Mouse (Mus musculus) kidney, adult 9 months (tissue): ENCODE measurements around the gene Ntrk3.

Experiments
- DNase-seq: peaks from one replicate; pipeline ENCODE4 v3.0.0; 2022

Gene Ntrk3

DNA sequence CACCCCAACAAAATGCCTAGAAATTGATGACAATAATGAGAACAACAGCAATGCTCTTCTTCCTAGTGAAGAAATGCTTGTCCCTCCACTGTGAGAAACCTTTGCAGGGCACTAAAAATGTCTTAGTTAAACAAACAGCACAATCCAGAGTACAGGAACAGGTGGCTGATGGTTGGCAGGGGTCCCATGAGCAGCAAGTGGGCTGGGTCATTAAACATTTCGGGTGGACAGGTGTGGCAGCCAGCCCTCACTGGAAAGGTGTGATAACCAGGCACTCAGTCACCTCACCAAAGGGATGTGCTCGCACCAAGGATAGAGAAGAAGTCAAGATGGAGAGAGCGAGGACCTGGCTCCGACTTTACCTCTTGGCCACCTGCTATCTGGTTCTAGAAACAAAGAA is 306.2 kb downstream of the Ntrk3 start:
- DNase-seq, result no peak

DNA sequence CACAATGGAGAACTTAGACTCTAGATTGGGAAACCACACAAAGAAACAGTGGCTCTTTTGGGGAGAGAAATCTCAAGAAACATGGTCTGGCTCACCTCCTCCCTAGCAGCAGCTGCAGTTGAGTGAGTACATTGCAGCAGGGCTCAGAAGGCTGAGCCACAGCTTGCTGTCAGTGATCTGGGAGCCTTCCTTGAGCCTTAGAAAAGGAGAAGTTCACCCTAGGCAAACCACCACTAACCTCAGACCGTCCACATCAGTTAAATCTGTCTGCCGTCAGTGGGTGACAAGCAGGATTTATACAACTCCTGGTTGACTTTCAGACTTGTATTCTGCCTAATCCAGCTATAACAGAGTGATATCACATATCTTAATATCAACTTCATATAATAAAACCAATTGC is 325.6 kb downstream of the Ntrk3 start:
- no peak for DNase-seq

DNA sequence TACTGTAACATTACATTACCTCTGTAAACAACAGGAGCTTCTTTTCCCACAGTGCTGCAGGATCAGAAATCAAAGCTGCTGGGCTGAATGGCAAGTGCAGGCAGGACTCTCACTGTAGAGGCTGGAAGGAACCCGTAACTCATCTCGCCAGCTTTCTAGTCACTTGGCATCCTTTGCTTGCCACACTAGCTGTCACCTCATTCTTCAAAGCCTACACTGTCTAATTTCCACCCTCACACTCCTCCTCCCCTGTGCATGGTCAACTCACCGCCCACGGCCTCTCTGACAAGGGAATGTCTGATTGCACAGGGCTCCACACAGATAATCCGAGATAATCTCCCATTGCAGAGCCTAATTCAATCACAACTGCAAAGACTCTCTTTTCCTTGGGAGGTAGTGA is 327.8 kb downstream of the Ntrk3 start:
- no peak for DNase-seq

DNA sequence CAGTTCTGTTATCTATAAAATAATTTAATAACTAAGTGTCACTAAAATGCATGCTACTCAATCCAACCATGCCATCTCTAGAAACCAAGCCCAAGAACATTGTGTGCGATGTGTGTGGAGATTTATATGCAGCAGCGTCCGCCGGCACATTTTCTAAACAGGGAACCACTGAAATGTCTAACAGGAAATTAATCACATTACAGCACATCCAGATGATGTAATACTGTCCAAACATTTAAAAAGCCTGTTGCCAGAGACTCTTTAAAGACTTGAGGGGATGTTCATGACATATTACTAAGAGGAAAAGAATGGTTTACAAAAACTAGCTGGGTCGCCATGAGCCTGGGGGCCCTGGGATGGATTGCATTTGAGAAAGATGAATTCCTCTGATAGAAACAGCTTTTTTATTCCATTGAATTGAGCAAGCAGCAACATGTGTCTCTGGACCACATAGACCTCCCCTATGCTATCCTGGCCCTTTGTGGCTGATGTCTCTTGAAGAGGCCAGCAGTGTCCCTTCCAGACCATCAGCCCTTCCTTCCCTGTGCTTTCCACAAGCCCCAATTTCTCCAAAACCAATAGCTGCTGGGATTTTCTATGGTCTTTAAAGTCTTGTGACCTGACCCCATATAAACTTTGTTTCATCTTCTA is 331.0 kb downstream of the Ntrk3 start:
- no peak for DNase-seq

DNA sequence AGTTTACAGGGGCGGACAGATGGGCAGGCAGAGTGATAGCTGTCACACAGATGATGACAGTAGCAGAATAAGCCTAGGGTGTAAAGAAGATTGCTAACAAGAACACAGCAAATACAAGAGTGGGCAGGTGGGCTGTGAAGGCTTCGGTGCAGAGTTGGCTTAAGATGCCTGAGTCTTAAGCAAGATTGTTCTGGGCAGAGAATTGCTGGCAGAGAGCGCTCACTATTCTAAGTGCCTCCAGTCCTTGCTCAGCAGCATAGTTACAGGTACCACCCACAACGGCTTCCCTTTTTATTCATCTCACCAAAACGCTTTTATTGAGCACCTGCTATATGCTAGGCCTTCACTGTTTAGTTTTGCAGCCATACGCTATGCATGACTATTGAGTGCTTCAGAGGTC is 333.3 kb downstream of the Ntrk3 start:
- no peak for DNase-seq

DNA sequence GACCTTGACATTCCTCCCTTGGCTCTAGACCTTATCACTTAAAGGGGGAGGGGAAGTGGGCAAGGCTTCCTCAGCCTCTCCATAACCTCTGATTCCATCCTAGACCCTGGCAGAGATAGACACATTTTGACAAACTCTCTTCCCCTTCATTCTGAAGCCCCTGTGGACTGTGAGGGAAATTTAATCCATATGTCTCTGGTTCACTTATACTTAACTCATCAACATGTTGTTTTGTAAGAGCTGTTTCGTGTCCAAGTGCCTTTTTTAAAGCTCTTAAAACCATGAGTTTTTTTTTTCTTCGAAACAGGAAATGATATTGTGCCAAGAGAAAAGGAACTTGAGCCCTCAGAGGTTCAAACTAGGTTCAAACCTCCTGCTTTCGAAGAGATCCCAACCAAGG is 335.3 kb downstream of the Ntrk3 start:
- no peak for DNase-seq

DNA sequence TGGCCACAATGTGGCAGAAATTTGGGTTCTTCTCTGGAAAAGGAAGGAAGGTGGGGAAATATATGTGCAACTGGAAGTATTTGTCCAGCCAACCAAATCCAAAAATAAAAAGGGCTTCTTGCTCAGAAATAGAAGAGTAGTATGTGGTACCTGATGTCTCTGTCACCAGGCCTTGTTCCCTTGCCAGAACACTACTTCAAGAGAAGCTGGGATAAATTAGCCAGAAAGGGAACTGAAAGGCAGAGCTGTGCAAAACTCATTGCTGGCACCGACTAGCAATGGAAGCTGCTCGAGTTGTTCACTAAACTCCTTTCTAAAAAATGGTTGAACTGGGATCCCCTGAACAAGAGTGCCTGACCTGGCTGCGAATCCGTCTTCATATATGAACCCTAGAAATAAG is 337.6 kb downstream of the Ntrk3 start:
- no peak for DNase-seq

DNA sequence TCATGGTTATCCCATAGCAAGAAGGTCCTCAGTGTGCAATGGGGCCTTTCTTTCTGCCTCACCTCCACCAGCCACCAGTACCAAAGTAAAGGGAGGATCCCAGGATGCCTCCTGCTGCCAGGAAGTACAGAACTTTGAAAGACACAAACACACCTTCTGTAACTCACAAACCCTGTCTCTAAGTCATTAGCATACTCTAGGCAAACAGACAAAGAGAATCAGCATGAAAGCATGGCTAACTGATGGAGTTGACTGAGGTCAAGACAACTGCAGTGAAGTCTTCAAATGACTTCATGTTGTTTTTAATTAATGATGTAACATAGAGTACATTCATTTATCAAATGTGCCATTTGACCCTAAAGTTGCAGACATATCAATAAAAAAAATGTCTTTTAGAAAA is 339.4 kb downstream of the Ntrk3 start:
- DNase-seq, result no peak

DNA sequence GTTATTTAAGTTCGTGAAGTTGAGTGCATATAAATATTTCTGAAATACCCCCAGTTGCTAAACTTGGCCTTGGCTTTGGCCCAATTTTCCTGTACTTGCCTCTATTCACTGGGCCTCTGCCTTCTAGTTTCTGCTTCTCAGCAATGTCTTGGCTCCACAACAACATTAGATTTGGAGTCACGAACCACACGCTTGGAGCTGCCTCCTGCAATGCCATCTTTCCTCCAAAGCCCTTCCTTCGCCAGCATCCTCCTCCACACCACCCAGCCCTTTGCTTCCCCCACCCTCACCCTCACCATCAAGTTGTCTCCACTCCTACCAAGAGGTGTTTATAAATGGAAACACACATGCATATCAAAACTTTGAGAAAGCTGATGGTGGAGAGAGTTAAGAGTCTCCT is 340.6 kb downstream of the Ntrk3 start:
- no peak for DNase-seq

DNA sequence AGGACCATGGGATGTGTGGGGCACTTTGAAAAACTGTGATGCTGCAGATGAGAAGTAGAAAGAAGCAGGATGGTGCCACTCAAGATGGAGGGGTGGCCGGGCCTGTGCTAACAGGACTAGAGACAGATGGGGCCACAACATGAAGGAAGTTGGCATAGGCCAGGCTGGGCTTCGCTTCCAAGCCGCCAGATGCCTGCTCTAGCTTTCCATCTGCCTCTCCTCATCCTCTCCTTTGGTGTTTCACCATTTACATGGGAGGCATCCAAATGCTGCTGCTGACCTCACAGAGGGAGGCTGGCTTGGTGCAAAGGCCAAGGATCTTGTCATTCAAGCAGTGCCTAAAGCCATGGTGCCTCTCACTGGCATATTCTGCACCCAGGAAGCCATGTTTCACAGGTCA is 347.8 kb downstream of the Ntrk3 start:
- no peak for DNase-seq

DNA sequence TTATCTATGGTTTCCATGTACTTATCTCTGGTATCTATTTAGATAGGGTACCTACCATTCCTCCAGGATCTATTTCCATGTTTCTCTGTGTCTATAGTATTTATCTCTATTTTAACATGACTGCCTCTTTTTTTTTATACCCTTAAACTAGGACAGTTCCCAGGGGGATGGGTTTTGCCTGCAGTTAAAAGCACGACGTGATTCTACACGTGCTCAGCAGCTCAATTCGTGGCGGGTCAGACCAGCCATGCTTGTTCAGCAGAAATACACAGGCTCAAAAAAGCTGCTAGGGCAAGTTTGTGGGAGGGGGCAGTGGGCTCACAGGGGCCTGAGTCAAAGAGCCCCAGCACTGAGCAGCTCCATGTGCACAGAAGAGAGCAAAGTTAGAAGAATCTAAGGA is 349.7 kb downstream of the Ntrk3 start:
- DNase-seq, result no peak

DNA sequence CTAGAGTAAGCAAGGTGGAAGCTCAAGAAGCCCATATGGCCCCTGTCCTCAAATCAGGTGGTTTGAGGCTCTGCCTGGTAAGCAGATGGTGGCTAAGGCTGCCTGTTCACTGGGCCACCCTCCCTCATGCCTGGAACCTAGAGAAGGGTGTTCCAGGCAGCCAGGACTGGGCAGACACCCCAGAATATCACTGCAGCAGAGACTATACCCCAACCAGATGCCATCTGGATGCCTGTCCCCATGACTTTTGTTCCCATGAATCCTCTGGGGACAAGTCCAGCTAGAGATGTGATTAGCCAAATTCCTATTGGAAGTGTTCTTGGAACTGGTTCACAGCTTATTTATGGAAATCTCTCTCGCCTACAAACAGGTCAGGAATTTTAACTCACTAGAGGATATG is 351.8 kb downstream of the Ntrk3 start:
- DNase-seq, result no peak

DNA sequence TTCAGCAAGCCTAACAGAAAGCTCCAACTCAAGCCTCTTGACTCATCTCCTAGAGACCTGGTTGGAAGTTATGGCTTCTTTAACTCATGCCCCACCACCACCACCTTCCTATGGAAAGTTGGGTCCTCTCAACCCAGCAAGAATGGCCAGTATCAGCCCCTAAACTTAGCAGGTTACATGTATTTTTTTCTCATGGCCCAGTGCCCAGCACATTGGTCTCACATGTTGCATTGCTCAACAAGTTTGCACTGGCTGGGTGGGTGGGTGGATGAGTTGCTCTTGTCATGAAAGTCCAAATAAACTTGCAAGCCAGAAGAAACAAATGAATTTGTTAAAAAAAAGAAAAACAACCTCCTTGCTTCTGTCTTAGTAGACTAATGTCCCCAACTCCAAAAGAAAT is 353.7 kb downstream of the Ntrk3 start:
- DNase-seq, result no peak

DNA sequence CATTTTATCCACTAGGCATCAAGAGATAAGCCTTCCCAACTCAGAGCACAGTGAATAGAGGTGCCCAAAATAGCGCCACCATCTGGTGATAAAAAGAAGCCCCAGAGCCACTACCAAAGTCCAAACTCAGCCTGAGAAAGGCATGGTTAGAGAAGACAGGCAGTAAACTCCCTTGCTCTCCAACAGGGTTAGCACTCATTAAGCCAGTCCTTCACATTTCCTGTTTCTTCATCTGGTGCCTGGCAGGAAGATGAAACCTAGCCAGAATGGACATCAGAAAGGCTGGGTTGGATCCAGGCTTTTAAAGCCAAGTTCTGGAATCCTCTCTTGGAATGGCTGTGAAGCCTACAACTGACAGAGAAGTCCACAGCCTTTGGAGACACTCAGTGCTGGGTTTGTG is 355.7 kb downstream of the Ntrk3 start:
- DNase-seq, result no peak

DNA sequence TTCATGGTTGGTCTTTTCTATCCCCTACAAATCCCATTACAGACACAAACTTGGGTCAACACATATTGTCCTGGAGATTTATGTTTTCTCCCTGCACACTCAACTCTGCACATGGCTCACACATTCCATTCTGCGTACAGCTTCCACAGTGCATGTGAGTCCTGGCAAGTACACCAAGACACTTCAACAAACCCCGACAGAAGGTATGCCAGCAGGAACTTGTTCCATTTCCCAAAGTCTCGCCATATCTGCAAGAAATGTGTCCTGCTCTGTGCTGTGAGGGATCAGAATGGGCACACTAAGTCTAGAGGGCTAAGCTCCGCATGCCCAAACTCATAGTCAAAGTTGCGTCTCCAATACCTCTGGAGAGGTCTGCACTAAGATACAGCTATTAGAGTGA is 358.0 kb downstream of the Ntrk3 start:
- no peak for DNase-seq

DNA sequence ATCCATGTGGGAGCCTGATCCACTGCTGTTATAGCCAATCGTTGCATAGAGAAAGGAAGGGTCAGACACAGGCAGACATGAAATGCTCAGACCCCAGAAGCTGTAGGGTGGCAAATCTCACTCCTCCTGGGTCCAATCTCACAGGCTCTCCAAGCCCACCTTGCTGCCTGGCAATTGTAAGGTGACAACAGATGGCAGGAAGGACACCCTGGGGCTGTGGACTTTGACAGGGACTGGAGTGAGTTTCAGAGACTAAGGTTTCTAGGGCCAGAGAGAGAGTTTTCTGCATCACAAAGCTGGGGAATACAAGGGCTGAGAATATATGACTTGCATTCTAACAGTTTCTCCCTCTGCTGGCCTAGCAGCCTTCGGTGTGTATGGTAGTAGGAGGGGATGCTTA is 359.5 kb downstream of the Ntrk3 start:
- DNase-seq, result no peak

DNA sequence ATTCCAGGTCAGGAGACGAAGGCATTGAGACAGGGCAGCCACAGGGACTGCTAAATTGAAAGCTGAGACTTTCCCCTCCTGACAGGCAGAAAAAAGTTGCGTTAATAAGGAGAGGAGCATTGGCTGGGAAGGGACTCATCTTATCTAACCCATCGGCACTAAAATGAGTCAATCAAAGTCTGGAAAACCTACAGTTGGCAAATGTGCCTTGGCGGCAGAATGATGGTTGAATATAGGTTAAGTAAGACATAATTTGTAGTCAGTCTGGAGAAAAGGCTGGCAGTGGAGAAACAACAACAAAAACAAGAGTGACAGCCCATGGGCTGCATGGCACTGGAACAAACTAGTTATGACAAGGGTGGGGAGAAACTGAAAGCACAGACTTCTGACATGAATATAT is 360.9 kb downstream of the Ntrk3 start:
- no peak for DNase-seq

DNA sequence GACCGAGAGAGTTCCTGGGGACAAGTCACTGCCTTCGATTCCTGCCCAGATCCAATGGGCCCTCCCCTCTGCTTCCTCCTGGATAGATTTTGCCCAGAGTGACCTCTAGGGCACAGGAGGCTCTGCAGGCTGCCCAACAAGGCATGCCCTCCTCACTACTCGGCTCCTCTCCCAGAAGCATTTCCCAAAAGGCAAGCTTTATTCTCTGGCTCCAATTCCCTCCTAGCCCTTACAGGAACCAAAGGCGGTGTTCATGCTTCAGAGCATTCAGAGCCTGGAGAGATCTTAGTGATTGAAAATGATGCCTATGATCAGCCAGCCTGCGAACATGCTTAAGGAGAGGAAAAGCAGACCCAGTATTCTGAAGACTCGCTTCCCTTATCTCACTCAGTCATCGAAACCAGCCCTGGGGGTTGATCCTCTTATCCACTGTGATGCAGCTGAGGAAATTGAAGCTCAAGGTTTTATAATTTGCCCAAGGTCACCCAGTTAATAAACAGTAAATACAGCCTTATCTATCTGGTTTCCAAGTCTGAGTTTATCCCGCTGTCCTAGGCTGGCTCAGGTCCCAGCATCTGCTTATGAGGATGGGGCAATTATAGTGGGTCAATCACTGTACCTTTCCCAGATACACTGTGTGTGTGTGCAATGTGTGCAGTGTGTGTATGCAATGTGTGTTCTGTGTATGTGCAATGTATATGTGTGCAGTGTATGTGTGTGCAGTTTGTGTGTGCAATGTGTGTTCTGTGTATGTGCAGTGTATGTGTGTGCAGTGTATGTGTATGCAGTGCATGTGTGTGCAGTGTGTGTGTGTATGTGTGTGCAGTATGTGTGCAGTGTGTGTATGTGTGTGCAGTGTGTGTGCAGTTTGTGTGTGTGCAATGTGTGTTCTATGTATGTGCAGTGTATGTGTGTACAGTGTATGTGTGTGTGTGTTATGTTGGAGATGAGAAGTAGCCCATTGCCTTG is 376.2 kb downstream of the Ntrk3 start:
- no peak for DNase-seq

DNA sequence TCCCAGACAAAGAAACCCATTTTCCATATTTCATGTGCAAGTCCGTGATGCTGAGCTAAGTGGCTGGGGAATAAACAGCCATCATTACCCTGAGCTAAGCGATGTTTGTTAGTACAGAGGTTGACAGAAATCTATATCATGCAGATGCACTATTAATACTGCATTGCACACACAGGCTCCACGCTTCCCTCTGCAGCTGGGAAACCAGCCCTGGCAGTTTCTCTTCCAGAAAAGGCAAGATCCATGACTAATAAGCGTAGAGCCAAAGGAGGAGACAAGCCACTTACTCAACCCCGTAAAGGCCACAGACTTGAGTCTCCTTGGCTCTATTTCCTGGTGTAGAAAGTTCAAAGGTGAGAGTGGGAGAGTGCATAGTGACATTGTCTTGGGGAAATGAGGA is 390.3 kb downstream of the Ntrk3 start:
- no peak for DNase-seq

DNA sequence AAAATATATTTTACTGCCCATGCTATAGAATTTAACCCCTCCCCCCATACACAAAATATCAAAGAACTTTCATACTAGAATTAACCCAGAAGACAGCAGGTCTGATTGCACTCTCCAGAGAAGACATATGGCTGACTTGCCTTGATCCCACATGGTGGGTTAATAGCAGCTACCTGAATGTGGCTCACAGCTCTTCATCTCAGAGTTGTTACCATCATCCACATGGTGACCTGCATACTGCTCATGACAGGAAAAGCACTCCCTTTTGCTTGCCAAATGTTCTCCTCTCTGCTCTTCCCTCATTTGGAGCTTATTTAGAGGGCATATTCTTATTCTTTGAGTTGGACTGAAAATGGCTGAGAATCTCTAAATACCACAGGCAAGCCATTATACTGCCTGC is 404.4 kb downstream of the Ntrk3 start:
- no peak for DNase-seq

DNA sequence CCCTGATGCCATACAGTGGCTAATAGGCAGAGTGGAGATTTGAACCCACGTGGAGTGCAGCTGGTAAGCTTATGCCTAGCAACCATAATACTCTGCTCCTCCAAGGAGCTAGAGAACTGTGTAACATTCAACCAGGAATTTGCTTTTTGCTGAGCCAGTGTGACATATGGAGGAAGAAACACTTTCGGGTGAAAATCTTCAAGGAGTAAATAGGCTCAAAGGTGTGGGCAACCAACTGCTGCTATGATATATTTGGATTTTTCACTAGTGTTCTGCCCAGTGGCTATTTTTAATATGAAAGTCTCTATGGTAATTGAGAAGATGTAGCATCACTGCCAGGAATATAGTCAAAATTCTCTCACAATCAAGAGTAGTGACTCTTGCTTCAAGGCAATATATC is 409.5 kb downstream of the Ntrk3 start:
- DNase-seq, result no peak

DNA sequence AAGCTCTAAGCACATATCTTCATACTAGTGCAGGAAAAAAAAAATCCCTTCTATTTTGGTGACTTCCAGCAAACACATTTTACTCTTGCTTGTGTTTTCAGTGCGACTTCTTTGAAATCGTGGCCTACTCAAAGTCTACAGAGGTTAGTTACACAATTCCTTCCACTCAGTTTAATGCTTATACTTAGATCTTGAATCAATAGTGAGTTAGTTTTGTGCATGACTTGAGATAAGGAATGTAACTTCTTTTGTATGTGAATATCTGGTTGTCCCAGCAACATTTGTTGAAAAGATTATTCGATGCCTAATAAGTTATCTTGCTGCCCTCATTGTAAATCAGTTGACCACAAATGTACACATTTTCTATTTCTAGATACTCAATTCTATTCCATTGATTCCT is 411.6 kb downstream of the Ntrk3 start:
- DNase-seq, result no peak

DNA sequence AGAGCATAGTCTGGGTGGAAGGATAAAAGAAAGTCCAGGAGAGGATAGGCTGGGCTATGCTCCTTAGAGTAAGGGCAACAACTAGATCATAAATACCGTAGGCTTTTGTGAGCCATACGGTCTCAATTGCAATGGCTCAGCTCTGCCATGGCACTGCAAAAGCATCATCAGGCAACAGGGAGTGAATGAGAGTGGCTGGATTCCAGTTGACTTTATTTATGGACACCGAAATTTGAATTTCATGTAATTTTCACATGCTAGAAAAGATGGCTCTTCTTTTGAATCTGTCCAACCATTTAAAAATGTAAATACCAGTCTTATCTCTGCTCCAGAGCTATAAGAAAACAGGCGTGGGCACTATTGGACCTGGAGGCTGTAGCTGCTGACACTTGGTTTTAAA is 419.2 kb downstream of the Ntrk3 start:
- no peak for DNase-seq

DNA sequence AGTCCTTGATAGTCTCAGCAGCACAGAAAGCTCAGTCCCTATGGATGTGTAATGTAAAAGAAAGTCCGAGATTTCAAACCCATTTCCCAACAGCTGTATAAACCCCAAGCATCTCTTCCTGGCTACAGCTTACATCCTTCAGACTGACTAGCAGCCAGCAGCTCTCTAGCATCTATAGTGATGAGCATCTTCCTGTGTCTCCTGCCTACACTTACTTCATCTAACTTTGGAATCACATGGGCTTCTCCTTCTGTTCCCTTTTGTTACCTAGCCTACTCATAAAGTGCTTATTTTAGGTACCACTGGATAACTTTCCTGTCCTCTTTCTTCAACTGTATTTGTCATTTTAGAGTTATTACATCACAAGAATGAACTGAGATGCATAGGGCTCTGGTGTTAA is 432.0 kb downstream of the Ntrk3 start:
- DNase-seq, result no peak

DNA sequence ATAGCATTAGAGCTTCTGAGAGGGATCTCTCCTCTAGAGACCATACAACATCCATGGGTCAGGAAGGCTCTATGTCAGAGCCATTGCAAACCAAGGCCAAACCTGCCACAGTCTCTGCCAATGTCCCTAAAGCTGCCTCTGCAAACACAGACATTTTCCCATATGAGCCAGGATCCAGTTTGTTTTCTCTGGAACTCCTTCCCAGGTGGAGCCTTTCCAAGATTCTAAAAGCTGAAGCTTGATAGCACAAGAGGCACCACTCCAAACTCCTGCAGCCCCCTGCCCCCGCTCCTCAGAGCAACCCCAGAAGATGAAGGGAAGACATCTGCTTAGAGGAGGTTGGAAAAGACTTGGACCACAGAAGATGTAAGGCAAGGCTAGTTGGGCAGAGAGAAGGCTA is 432.8 kb downstream of the Ntrk3 start:
- no peak for DNase-seq
